Mouse (Mus musculus): ENCODE results near the gene Zfp296. TPM values are rescaled to one million over a fixed set of nuclear protein-coding genes. Genes with fewer than 3 reads are reported as not detected.
"Not testable (repeated sequence)": the region's sequence is repeated elsewhere in the genome, so short reads cannot be mapped to it uniquely, and the experiment has no call there.

Gene Zfp296
- total RNA-seq, 4 experiments from 2014 or later = 1.6 to 1.9 (median 1.8) TPM

DNA sequence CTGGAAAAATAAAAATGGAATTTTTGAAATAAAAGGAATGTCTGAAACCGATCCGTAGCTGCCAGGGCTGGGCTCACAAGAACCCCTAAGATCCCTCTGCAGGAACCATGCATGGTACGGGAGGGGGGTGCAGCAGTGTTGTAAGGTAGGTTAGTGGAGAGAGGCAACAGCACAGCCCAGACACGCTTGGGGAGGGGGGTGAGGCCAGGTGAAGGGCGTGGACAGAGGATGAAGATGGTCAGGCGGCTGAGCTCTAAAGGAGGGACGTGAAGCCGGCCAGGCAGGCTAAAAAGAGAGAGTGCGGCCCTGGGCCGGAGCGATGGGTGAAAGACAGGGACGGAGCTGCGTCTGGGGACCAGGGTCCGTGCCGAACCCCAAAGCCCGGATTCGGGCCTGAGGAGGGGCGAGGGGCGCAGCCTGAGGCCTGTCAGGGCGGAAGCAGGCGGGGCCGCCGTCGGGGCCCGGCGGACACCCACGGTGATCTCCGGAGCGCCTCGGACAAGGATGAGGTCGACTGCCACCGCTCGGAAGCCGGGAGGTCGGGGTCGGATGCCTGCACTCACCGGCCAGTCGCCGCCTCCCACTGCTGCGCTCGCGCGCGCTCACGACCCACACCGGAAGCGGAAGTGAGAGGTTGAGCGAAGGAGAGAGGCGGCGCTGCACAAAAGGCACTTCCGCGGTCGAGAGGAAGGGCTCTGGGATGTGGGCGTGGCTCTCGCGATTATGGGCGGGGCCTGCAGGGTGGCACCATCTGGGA, 26.9 kb downstream of the Zfp296 start, which contains the start of gene Clasrp:
TSS of gene Clasrp (minus strand) at position 638 of the 757 bp plus-strand sequence.
- peak; percentile 84 to 93 for DNase-seq (ENCODE audit: low spot score in 2 of 2)

DNA sequence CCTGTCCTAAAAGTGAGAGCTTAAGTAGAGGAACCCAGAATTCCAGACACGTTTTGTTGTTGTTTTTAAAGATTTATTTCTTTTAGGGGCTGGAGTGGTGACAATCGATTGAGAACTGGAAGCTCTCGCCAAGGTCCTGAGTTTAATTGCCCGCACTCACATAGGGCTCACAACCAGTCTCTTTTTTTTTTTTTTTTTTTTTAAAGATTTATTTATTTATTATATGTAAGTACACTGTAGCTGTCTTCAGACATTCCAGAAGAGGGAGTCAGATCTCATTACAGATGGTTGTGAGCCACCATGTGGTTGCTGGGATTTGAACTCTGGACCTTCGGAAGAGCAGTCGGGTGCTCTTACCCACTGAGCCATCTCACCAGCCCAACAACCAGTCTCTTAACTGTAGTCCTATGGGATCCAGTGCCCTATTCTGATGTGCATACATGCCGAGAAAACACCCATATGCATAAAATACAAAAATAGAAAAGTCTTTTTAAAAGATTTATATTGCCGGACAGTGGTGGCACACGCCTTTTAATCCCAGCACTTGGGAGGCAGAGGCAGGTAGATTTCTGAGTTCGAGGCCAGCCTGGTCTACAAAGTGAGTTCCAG, 27.6 kb downstream of the Zfp296 start:
- DNase-seq (ENCODE audit: low spot score in 2 of 2) = not testable (repeated sequence)

DNA sequence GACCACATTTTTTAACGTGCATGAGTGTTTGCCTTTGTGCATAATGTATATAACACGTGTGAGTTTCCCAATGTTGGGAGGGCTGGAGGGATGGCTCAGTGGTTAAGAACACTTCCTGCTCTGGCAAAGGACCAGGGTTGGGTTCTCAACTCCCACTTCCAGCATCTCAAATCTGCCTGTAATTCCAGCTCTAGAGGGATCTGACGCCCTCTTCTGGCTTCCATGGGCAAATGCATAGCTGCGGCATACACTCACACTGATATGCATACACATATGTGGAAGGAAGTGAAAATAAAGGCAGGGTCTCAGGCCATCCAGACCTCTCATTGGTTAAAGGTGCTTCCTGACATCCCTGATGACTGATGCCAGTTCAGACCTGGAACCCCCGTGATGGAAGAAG, 30.2 kb downstream of the Zfp296 start:
- DNase-seq (ENCODE audit: low spot score in 2 of 2) = no peak

DNA sequence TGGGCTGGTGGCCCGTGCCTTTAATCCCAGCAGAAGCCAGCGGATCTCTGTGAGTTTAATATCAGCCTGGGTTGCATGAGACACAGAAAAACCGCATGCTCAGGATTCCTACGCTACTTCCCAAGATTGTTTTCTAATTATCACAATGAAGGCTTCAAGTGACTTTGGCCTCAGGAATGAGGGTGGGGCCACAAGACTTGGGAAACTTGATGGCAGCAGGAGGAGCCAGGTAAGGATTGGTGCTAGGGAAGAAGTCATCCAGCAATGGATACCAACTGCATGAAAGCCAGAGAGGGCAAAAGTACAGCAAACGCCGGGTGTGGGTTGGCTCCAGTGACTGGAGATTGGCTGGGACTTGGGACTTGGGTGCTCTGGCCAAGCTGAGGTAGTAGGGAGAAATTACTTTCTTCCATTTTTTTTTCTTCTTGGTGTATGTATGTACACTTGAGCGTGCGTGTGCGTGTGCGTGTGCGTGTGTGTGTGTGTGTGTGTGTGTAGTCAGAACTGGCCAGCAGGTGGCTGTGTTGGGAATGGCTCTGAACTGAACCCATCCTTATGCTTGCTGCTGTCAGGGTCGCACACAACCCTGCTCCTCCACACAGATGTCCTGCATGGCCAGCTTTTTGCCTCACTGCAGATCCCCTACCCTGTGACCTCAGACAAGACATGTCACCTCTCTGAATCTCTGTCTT, 32.7 kb downstream of the Zfp296 start:
- no peak for DNase-seq (ENCODE audit: low spot score in 2 of 2)

DNA sequence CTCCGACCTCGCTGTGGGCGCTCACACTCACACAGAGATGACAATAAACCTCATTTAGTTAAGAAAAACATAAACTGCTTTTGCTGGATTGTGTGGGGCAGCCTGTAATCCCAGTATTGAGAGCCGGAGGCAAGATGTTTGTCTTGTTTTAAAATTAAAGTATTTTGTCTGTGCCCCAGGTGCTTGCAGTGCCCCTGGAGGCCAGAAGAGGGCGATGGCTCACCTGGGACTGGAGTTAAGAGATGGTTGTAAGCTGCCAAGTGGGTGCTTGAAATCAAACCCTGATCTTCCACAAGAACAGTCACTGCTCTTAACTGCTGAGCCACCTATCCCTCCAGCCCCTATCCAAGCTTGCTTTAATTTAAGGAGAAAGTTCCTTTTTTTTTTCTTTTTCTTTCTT, 33.9 kb downstream of the Zfp296 start:
- DNase-seq (ENCODE audit: low spot score in 2 of 2) = no peak

DNA sequence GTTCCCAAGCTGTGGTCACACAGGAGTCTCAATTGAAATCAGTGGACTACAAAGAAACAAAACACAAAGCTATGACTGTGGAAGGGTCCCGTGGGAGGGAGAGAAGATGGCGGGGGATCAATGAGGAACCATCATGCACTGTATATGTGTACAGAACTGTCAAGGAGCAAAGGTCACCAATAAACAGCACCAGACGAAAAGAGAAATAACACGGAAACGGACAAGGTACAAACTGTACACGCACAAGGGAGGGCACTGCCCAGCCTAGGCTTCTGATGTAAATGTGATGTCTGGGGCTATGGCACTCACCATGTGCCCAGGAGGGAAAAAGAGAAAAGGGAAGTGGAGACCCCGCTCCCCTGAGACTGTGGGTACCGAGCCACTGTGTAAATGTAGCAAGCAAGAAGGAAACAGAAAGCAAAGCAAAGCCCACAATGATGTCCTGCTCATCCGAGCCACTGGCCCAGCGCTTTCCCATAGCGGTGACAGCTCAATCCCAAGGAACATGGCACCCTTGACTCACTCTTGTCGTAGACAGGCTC, 38.0 kb downstream of the Zfp296 start:
- DNase-seq (ENCODE audit: low spot score in 2 of 2) = no peak

DNA sequence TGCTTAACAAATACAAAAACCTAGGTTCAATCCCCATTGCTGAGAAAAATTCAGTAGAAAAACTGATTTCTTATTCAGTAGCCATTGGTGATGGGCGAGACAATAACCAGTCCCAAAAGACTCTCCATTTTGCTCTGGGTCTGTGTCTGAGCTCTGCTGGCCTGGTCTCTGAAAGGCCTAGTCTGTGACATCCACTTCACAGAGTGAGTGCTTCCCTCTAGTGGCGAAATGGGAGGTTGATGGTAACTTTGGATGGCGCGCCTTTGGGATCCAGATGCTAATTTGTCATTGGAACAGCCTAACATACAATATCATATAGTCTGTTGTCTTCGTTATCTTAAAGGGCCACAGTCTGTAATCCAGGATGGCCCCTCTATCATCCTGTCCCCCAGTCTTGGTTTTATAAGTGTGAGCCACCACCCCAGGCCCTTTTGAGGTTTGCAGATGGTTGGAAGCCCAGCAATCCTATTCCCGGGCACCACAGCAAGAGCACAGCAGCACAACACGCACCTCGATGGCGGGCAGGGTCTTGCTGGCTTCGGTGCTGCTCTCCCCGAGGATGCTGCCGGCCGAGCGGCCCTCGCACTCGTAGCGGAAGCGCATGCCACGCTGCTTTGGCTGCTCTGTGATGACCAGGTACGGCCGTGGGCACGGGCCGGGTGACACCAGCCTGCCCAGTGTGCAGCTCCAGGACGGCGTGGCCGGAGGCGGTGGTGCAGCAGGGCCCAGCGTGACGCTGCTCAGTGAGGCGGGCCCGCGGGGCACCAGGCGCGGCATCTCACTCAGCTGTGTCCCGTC, 42.1 kb downstream of the Zfp296 start:
- peak; percentile 53 to 65 for DNase-seq (ENCODE audit: low spot score in 2 of 2)

DNA sequence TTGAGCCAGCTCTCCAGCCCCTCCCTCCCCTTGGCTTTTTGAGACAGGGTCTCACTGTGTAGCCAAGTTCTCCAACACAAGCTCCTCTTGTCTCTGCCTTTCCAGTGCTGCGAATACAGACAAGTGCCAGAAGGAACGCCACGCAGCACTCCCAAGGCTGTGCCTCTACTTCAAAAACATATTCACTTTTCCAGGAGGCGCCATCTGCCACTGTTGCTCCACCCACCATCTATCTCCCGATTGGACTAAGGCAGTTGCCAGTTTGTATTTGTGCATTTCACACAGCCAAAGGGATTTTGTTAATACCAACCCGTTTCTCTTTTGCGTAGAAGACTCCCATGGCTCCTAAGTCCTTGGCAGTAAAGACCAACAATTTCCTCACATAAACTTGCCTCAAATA, 43.7 kb downstream of the Zfp296 start:
- DNase-seq (ENCODE audit: low spot score in 2 of 2) = peak in 1 of 2 experiments; percentile 61

DNA sequence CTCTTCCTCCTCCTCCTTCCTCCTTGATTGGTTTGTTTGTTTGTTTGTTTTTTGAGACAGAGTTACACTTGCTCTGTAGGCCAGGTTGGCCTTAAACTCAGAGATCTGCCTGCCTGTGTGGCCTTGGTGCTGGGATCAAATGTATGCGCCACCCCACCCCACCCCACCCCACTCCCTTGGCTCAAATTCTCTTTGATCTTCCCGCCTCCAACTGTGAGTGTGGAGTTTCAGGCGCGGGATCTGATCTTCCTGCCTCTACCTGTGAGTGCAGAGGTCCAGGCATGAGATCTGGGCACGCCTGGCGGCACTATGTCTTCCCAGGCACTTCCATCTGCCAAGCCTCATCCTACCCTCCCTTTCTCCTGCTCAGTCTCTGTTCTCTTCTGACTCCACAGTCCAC, 45.2 kb downstream of the Zfp296 start:
- DNase-seq (ENCODE audit: low spot score in 2 of 2) = no peak

DNA sequence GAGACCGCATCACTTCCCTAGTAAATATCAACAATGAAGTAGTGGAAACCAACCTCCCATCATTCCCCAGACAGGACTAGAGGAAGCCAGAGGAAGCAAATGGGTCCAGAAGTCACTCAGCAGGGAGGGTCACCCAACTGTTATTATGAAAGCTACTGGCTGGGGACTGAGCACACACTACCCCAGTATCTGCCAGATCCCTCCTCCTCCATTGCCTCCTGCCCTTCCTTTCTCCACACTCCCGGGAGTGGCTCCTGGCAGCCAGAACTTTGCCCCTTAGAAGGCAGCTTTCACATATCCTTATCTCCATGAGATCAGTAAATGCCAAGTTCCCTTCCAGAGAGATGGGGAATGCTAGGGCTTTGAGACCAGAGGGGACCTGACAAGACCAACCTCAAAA, 46.3 kb downstream of the Zfp296 start:
- DNase-seq (ENCODE audit: low spot score in 2 of 2) = no peak

DNA sequence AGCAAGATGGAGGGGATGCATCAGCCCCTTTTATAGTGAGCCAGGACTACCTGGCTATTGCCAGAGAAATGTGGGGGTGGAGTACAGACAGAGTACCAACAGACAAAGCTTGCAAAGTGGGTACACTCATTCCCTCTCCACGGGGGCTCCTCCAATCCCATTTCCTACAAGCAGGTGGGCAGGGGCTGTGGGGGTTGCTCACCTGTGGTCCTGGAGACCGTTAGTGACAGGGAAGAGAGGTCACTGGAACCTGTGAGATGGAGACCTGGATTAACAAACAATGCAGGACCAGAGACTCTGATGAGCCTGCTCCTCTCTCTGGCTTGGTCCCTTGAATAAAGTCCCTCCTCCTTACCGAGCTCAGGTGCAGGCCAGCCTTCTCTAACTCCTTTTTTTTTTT, 50.6 kb downstream of the Zfp296 start:
- no peak for DNase-seq (ENCODE audit: low spot score in 2 of 2)

DNA sequence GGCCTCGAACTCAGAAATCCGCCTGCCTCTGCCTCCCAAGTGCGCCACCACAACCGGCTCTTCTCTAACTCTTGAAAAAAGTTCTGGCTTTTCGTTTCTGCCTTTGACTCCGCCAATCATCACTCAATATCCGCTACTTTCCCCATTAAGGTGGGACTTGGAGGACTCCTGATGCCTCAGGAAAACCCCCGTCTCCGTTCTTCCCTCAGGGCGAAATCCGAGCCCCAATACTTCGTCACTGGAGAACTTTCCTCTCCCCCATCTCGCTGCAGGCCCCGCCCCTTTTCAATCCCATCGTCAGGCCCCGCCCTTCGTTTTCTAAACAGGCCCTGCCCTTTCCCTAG, 51.1 kb downstream of the Zfp296 start:
- DNase-seq (ENCODE audit: low spot score in 2 of 2) = no peak

DNA sequence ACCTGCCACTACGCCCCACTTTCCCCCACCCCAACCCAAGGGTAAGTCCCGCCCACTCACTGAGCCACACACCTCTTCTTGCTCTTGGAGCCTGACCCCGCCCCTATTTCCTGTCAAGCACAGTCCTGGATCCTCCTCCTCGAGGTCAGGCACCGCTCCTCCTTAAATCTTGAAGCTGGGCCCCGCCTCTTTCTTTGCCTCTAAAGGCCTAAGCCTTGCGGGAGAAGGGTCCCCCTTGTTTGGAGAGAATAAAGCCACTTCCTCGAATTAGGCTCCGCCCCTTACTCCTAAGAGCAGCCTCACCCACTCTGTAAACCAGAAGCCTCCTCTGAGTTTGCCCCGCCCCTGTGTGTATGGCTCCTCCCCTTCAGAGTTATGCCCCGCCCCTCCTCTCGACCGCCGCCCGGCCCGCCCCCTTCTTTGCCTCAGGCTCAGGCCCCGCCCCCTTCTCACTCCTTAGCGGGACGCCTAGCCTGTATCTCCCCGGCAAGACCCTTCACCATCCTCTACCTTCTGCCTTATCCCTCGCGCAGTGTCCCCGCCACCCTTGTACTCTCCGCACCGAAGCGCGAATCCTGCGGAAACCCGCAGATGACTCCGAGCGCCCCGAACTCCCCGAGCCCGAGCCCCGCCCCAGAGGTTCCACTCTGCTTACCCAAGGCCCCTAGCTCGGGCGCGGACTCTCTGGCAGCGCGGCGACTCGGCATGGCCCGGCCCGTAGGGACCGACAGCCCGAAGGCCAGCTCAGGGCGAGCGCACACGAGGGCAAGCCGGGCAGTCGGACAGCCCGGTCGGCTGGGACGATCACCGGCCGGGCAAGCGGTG, 51.7 kb downstream of the Zfp296 start:
- DNase-seq (ENCODE audit: low spot score in 2 of 2) = peak; percentile 81 to 90

DNA sequence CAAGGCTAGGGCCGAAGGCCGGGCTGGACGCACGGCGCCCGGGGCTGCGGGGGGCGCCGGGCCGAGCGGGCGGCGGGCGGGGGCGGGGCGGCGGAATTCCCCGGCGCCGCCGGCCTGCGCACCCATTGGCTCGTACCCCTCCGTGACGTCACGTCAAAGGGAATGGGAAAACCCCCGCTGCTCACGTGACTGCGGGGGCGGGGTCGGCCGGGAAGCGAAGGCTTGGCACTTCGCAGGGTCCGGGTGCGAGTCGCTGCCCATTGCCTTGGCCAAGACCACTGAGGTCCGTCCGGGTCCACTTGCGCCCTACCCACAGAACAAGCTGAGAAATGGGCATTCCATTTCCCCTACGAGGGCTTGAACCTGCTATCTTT, 52.3 kb downstream of the Zfp296 start, which contains the start of gene Relb:
TSS of gene Relb (minus strand) at position 78 of the 374 bp plus-strand sequence.
- peak; percentile 78 to 81 for DNase-seq (ENCODE audit: low spot score in 2 of 2)

Other genes starting within 250 kb of the Zfp296 start
- gene Ercc1, start 232.5 kb upstream of the Zfp296 start, total RNA-seq (2022) = 10 to 100 TPM; 34.9 to 42.8 (median 38.6) TPM
- gene Cd3eap, start 217.8 kb upstream of the Zfp296 start, total RNA-seq (2022) = 10 to 100 TPM; 16.3 to 20.4 (median 17.4) TPM
- 1 to 10 TPM; 3.9 to 7.7 (median 5.9) TPM for gene Ppp1r13l, start 217.5 kb upstream of the Zfp296 start, total RNA-seq (2022)
- gene Ercc2, start 195.3 kb upstream of the Zfp296 start, total RNA-seq (2022) = 10 to 100 TPM; 25.7 to 36.8 (median 31.0) TPM
- gene Klc3, start 173.2 kb upstream of the Zfp296 start, total RNA-seq (2022) = 1 to 10 TPM; 4.5 to 5.9 (median 5.1) TPM
- gene Ckm, start 172.5 kb upstream of the Zfp296 start, total RNA-seq (2022) = 10 to 100 TPM in 1 of 4 experiments, 1 to 10 TPM in 2, not detected in 1; 3.1 to 12.8 (median 9.4) TPM
- gene Mark4, start 118.5 kb upstream of the Zfp296 start, total RNA-seq (2022) = 10 to 100 TPM; 70.4 to 80.3 (median 76.2) TPM
- gene Exoc3l2, start 114.0 kb upstream of the Zfp296 start, total RNA-seq (2022) = 1 to 10 TPM in 1 of 4 experiments, under 1 TPM in 3; 0.59 to 1.1 (median 0.79) TPM
- gene Bloc1s3, start 68.9 kb upstream of the Zfp296 start, total RNA-seq (2022) = 1 to 10 TPM; 6.5 to 7.7 (median 7.1) TPM
- gene Trappc6a, start 68.9 kb upstream of the Zfp296 start, total RNA-seq (2022) = 10 to 100 TPM; 19.0 to 25.5 (median 23.5) TPM
- gene Nkpd1, start 59.4 kb upstream of the Zfp296 start, total RNA-seq (2022) = 1 to 10 TPM in 2 of 4 experiments, under 1 TPM in 2; 0.83 to 1.7 (median 1.1) TPM
- 100 to 1,000 TPM; 118 to 134 (median 124) TPM for gene Ppp1r37, start 14.2 kb upstream of the Zfp296 start, total RNA-seq (2022)
- gene Gemin7, start 308 bp downstream of the Zfp296 start, total RNA-seq (2022) = 10 to 100 TPM; 44.2 to 59.5 (median 51.3) TPM
- 10 to 100 TPM; 74.8 to 89.4 (median 84.1) TPM for gene Clasrp, start 27.2 kb downstream of the Zfp296 start, total RNA-seq (2022)
- gene Relb, start 52.2 kb downstream of the Zfp296 start, total RNA-seq (2022) = 1 to 10 TPM; 5.6 to 7.2 (median 6.4) TPM
- 100 to 1,000 TPM; 145 to 171 (median 154) TPM for gene Clptm1, start 87.7 kb downstream of the Zfp296 start, total RNA-seq (2022)
- gene Apoc2, start 100.7 kb downstream of the Zfp296 start, total RNA-seq (2022) = not detected
- gene Gm44805, start 104.1 kb downstream of the Zfp296 start, total RNA-seq (2022) = not detected
- gene Apoc4, start 104.2 kb downstream of the Zfp296 start, total RNA-seq (2022) = under 1 TPM in 1 of 4 experiments, not detected in 3; 0.81 TPM
- 1 to 10 TPM; 3.4 to 6.2 (median 4.7) TPM for gene Apoc1, start 115.4 kb downstream of the Zfp296 start, total RNA-seq (2022)
- gene Apoe, start 121.9 kb downstream of the Zfp296 start, total RNA-seq (2022) = 1,000 to 10,000 TPM; 1,704 to 2,821 (median 2,131) TPM
- gene Tomm40, start 138.2 kb downstream of the Zfp296 start, total RNA-seq (2022) = 100 to 1,000 TPM; 109 to 112 (median 111) TPM
- gene Nectin2, start 173.2 kb downstream of the Zfp296 start, total RNA-seq (2022) = 1 to 10 TPM; 6.5 to 8.0 (median 7.4) TPM
- 10 to 100 TPM; 15.8 to 18.7 (median 17.1) TPM for gene Bcam, start 193.7 kb downstream of the Zfp296 start, total RNA-seq (2022)
- gene Cblc, start 219.5 kb downstream of the Zfp296 start, total RNA-seq (2022) = not detected
- gene Bcl3, start 245.5 kb downstream of the Zfp296 start, total RNA-seq (2022) = 1 to 10 TPM in 2 of 4 experiments, under 1 TPM in 1, not detected in 1; 0.57 to 6.4 (median 2.9) TPM